Mouse (Mus musculus): ENCODE measurements around the gene Immp2l. TPM values are rescaled to one million over a fixed set of nuclear protein-coding genes. Genes with fewer than 3 reads are reported as not detected.

The Immp2l gene
- total and polyA plus RNA-seq, 2 experiments: 35.8 to 133 TPM

DNA sequence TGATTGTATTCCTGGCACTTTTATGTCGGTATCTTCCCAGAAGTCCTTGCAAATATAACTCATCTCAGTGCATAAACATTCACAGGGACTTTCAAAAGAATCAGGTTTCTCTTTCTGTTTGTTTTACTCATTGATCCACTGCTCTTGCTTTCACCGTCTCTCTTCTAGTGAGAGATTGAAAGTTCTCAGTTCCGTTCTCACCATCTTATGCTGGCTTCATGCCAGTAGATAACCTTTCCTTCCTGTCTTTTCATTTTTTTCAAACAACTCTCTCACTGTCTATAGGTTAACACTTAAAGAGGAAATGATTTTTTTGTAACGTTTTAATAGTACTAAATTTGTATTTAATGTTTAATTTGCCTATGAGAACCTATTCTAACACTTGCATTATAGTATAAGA is 937.1 kb downstream of the Immp2l start:
- TF ChIP-seq CTCF (IDR thresholded peaks at IDR 0.05; ENCODE audit: low read depth, low read length) (no peak), POLR2A (IDR thresholded peaks at IDR 0.05; ENCODE audit: extremely low read depth, insufficient read depth, low read length) (no peak)
- Histone ChIP-seq H3K27ac (replicated peaks; ENCODE audit: insufficient read depth, low read depth, low read length) (no peak overlapping the region), H3K79me2 (ENCODE audit: control insufficient read depth, insufficient read depth, low read length) (no peaks in the 10 kb centered on the region), H3K36me3 (ENCODE audit: control insufficient read depth, insufficient read depth, low read length) (no peaks in the 10 kb centered on the region), H3K27me3 (ENCODE audit: control insufficient read depth, insufficient read depth, low read length) (no peaks in the 10 kb centered on the region), H3K4me1 (ENCODE audit: control insufficient read depth, insufficient read depth, low read length) (no peaks in the 10 kb centered on the region; the same call in 1 of the 2 replicates), H3K9ac (ENCODE audit: low read depth, low read length) (no peak overlapping the region), H3K4me3 (ENCODE audit: insufficient read depth, low read depth, low read length) (no peak overlapping the region)
- 3% methylated on average over 4 of the region's 4 CpGs for WGBS
- peak; percentile 9 for DNase-seq (ENCODE audit: extremely low read depth, low read depth, low spot score)

- DNase-seq (ENCODE audit: extremely low read depth, low read depth, low spot score): no peak
- H3K36me3 ChIP-seq (ENCODE audit: control insufficient read depth, insufficient read depth, low read length): no peaks in the 10 kb centered on the region
- no peak overlapping the region for H3K4me3 ChIP-seq (ENCODE audit: insufficient read depth, low read depth, low read length)
- H3K4me1 ChIP-seq (ENCODE audit: control insufficient read depth, insufficient read depth, low read length): no peaks in the 10 kb centered on the region
- H3K27me3 ChIP-seq (ENCODE audit: control insufficient read depth, insufficient read depth, low read length): no peaks in the 10 kb centered on the region
- no peak overlapping the region for H3K9ac ChIP-seq (ENCODE audit: low read depth, low read length)
- WGBS: 85% methylated on average over 1 of the region's 1 CpGs
- TF ChIP-seq CTCF (IDR thresholded peaks at IDR 0.05; ENCODE audit: low read depth, low read length) (no peak), POLR2A (IDR thresholded peaks at IDR 0.05; ENCODE audit: extremely low read depth, insufficient read depth, low read length) (no peak)
- H3K27ac ChIP-seq (replicated peaks; ENCODE audit: insufficient read depth, low read depth, low read length): no peak overlapping the region
- H3K79me2 ChIP-seq (ENCODE audit: control insufficient read depth, insufficient read depth, low read length): no peaks in the 10 kb centered on the region
These were observed 967.5 kb downstream of the Immp2l start for GRCm38 (mm10) chr12:41991408-41991807.

Data from liver, adult 2 months (tissue).